Comparison of ENCODE assay signal across 10 mouse cellular contexts in genomic region chr1:78907991-78908390, GRCm38 (mm10).
DNase-seq lines count a peak whose midpoint lies in the region; ATAC-seq lines count a peak whose summit lies in the region.
"Had no signal": no experiment of that assay in that cellular context is flagged by ENCODE, and none has a peak within 500 bp of the region (broad histone marks: within the 10 kb centered on the region; RNA-seq: fewer than 3 reads in every experiment).

No protein-coding gene starts in this region.

- DNase-seq in urinary bladder, postnatal 14 days (ENCODE audit: low spot score), result peak; percentile 19
- DNase-seq in urinary bladder, adult 2 months (ENCODE audit: low spot score), result no peak
- peak; percentile 87 for DNase-seq in embryonic facial prominence, embryonic 14.5 days (ENCODE audit: low spot score)
- peak; percentile 52 to 76 for DNase-seq in kidney, postnatal 36 days
- DNase-seq in right cerebral cortex, postnatal 36 days (ENCODE audit: low spot score in 2 of 2), result no peak
- DNase-seq: gastrocnemius, postnatal 14 days had no signal

- peaks cover 8% of the 10 kb centered on the region for H3K4me1 ChIP-seq in embryonic facial prominence, embryonic 14.5 days (ENCODE audit: control insufficient read depth, insufficient read depth, low read length)
- H3K4me1 ChIP-seq in forebrain, embryonic 12.5 days, result peaks cover 3% of the 10 kb centered on the region; the same call in 1 of the 2 replicates

- H3K4me2 ChIP-seq in embryonic facial prominence, embryonic 14.5 days (ENCODE audit: low read depth, low read length), result no peak overlapping the region
- no peak overlapping the region for H3K4me2 ChIP-seq in forebrain, embryonic 12.5 days

- H3K27me3 ChIP-seq in embryonic facial prominence, embryonic 14.5 days (replicated peaks; ENCODE audit: control insufficient read depth, insufficient read depth, low read length), result no peaks in the 10 kb centered on the region
- no peaks in the 10 kb centered on the region for H3K27me3 ChIP-seq in forebrain, embryonic 12.5 days

- H3K27ac ChIP-seq in embryonic facial prominence, embryonic 14.5 days (replicated peaks; ENCODE audit: low read depth, low read length), result 0 out of 2 replicates have a peak overlapping the region, but pooled peaks have one; percentile 15
- H3K27ac ChIP-seq in forebrain, embryonic 12.5 days, result no peak overlapping the region
- H3K27ac ChIP-seq: left cerebral cortex, adult 2 months had no signal

- no peaks in the 10 kb centered on the region for H3K36me3 ChIP-seq in embryonic facial prominence, embryonic 14.5 days (ENCODE audit: control insufficient read depth, insufficient read depth, low read length)
- H3K36me3 ChIP-seq in forebrain, embryonic 12.5 days (replicated peaks), result no peaks in the 10 kb centered on the region
- H3K36me3 ChIP-seq: G1E had no signal

- H3K4me3 ChIP-seq in embryonic facial prominence, embryonic 14.5 days (ENCODE audit: low read depth, low read length), result no peak overlapping the region
- no peak overlapping the region for H3K4me3 ChIP-seq in forebrain, embryonic 12.5 days (replicated peaks)
- H3K4me3 ChIP-seq: left cerebral cortex, adult 2 months had no signal

- H3K9me3 ChIP-seq in embryonic facial prominence, embryonic 14.5 days (ENCODE audit: control insufficient read depth, low read length), result no peaks in the 10 kb centered on the region
- no peaks in the 10 kb centered on the region for H3K9me3 ChIP-seq in forebrain, embryonic 12.5 days
- H3K9me3 ChIP-seq: G1E had no signal

- H3K9ac ChIP-seq in embryonic facial prominence, embryonic 14.5 days (ENCODE audit: low read depth, low read length), result no peak overlapping the region
- no peak overlapping the region for H3K9ac ChIP-seq in forebrain, embryonic 12.5 days

- ATAC-seq in embryonic facial prominence, embryonic 14.5 days (ENCODE audit: low read depth), result peak; percentile 95
- ATAC-seq in forebrain, embryonic 12.5 days (ENCODE audit: low FRiP score), result no peak
- ATAC-seq in erythroid progenitor cell, adult 5-6 weeks (replicated peaks; ENCODE audit: low FRiP score, poor library complexity, severe bottlenecking), result no peak

- 25% methylated on average over 5 of the region's 5 CpGs for WGBS in embryonic facial prominence, embryonic 14.5 days
- 36% methylated on average over 5 of the region's 5 CpGs for WGBS in forebrain, embryonic 12.5 days

Comparison
In these comparisons a context has a peak if more than half of its experiments do, and no peak if none do; other contexts are left out.
1. DNase-seq: peak in urinary bladder, postnatal 14 days (single experiment), embryonic facial prominence, embryonic 14.5 days (single experiment) and kidney, postnatal 36 days (2 of 2); none in urinary bladder, adult 2 months (single experiment) and right cerebral cortex, postnatal 36 days (0 of 2).